Mouse (Mus musculus) limb, embryonic 15.5 days (tissue): Measurements from ENCODE around the gene Baiap2l2. TPM values are rescaled to one million over a fixed set of nuclear protein-coding genes. Genes with fewer than 3 reads are reported as not detected.
A peak's percentile ranks its signal among the peaks of the same experiment; 100 is the strongest.

Source experiments
- ATAC-seq: fragments of 200-750 bp; cut with Nextera tagmentation; 2 replicates; pipeline ENCODE4 v1.8.0; 2017; ENCODE audit warnings: low read depth, moderate TSS enrichment; ENCODE audit not compliant: insufficient number of reproducible peaks, low FRiP score, low TSS enrichment
- H3K27ac ChIP-seq: fragments of 300-500 bp; sonication (generic); 2 replicates; pipeline ENCODE4 v1.5.1; 2015; ENCODE audit warnings: moderate library complexity, mild to moderate bottlenecking, inconsistent platforms
- H3K27me3 ChIP-seq: fragments of 300-500 bp; sonication (generic); 2 replicates; pipeline ENCODE4 v1.6.1; 2015; ENCODE audit warnings: inconsistent platforms
- H3K36me3 ChIP-seq: fragments of 300-500 bp; sonication (generic); 2 replicates; pipeline ENCODE4 v1.6.1; 2015; ENCODE audit warnings: inconsistent platforms
- H3K4me1 ChIP-seq: fragments of 300-500 bp; sonication (generic); 2 replicates; pipeline ENCODE4 v1.6.1; 2015; ENCODE audit warnings: inconsistent platforms
- H3K4me2 ChIP-seq: fragments of 300-500 bp; sonication (generic); 2 replicates; pipeline ENCODE4 v1.6.1; 2015; ENCODE audit warnings: mild to moderate bottlenecking, inconsistent platforms
- H3K4me3 ChIP-seq: fragments of 300-500 bp; sonication (generic); 2 replicates; pipeline ENCODE4 v1.5.1; 2015; ENCODE audit warnings: mild to moderate bottlenecking, inconsistent platforms
- H3K9ac ChIP-seq: fragments of 300-500 bp; sonication (generic); 2 replicates; pipeline ENCODE4 v1.6.1; 2015; ENCODE audit warnings: inconsistent platforms
- H3K9me3 ChIP-seq: fragments of 300-500 bp; sonication (generic); 2 replicates; pipeline ENCODE4 v1.6.1; 2016; ENCODE audit warnings: inconsistent platforms
- WGBS: fragments of 180-500 bp; shearing (Covaris S2); methylation state at CpG from one replicate; pipeline ENCODE4 v1.1.7; 2015; 5-methylcytosine and 5-hydroxymethylcytosine counted together
- polyA plus RNA-seq: library from polyadenylated mRNA; unstranded; fragments of >200 nt; fragmentation: Nextera tagmentation; extraction: Ambion mirVana; gene quantifications from 2 replicates; pipeline ENCODE4 v1.2.1, GENCODE M21; 2015

The Baiap2l2 gene
- polyA plus RNA-seq, 1 experiment from 2014 or later = 17.2 TPM

DNA sequence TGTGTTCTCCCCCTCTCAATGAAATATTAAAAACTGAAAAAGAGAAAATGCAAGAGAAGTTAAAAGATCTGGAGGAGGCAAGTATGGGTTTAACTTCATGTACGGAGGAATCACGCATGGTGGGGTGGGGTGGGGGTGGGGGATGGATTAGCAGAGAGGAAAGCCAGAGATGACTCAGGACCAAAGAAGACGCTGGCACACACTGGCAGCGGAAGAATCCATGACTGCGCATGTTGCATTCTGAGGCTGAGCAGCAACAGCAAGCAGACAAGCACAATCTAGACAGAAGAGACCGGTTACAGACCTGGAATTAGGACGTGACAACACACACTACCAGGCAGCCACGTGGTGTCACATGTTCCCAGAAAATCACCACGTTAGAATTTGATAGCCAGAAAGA lies 7.4 kb upstream of the Baiap2l2 start:
- 89% methylated on average over 9 of the region's 9 CpGs for WGBS
- no peak overlapping the region for H3K9ac ChIP-seq
- no peaks in the 10 kb centered on the region for H3K27me3 ChIP-seq
- no peak for ATAC-seq
- no peaks in the 10 kb centered on the region for H3K4me1 ChIP-seq
- no peak overlapping the region for H3K4me2 ChIP-seq
- no peak overlapping the region for H3K27ac ChIP-seq
- H3K36me3 ChIP-seq = peaks cover 7% of the 10 kb centered on the region; the same call in 1 of the 2 replicates
- no peaks in the 10 kb centered on the region for H3K9me3 ChIP-seq
- no peak overlapping the region for H3K4me3 ChIP-seq

DNA sequence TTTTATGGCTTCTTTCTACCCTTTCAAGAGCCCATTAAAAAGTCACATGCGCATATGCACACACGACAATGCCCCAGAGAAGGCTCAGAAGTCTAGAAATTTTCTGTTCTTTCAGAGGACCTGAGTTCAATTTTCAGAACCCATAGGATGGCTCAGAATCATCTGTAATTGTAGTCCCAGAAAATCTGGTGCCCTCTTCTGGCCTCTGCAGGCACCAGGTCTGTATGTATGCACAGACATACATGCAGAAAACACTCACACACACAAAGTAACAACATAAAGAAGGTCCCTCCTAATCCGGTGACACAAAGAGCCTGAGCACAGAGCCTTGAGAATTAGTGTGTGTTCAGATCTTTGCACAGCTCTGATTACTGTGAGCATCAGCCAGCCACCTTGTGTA lies 5.0 kb upstream of the Baiap2l2 start:
- Histone ChIP-seq H3K36me3 (peaks cover 23% of the 10 kb centered on the region; the same call in 1 of the 2 replicates), H3K4me2 (no peak overlapping the region), H3K27me3 (no peaks in the 10 kb centered on the region), H3K27ac (no peak overlapping the region), H3K9me3 (no peaks in the 10 kb centered on the region), H3K4me1 (no peaks in the 10 kb centered on the region), H3K9ac (no peak overlapping the region), H3K4me3 (no peak overlapping the region)
- WGBS = 69% methylated on average over 3 of the region's 3 CpGs
- ATAC-seq = no peak

DNA sequence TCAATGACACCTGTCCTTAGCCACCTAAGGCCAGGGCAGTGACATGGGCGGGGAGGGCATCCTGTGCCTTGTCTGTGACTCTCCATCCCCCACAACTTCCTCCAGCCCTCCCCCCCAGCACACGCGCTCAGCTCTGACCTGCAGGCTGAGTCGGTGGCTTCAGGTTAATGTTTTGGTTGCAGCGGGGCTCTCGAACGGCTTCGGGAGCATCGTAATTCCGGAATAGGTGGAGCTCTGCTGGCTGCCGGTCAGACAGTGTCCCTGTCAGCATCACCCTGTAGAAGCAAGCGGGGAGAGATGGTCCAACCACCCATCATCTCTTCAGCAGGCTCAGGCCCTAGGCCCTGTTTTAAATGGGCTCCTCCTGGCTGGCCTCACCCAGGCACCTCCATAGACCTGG lies 4.1 kb upstream of the Baiap2l2 start:
- Histone ChIP-seq H3K4me2 (no peak overlapping the region), H3K27me3 (no peaks in the 10 kb centered on the region), H3K9me3 (no peaks in the 10 kb centered on the region), H3K4me3 (no peak overlapping the region), H3K9ac (no peak overlapping the region), H3K27ac (no peak overlapping the region), H3K4me1 (no peaks in the 10 kb centered on the region), H3K36me3 (peaks cover 23% of the 10 kb centered on the region; the same call in 1 of the 2 replicates)
- 79% methylated on average over 12 of the region's 12 CpGs for WGBS
- no peak for ATAC-seq

DNA sequence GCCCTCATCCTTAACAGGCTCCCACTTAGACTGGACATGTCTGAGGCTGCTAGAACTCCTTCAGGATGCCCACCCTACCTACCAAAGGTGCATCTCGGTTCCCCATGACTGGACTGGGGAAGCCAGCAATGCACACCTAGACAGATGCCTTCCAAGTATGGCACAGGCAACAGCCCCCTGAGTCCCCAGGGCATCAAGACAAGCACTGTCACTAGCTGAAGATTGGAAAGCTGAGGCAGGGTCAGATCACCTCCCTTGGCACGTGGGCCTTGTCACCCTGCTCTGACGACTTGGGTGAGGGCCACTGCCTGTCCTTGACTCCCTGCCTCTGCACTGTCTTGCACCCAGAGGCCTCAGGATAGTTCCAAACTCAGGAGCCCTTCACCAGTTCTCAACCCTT lies 3.0 kb upstream of the Baiap2l2 start:
- no peaks in the 10 kb centered on the region for H3K9me3 ChIP-seq
- ATAC-seq = no peak
- no peak overlapping the region for H3K27ac ChIP-seq
- 77% methylated on average over 3 of the region's 3 CpGs for WGBS
- H3K4me1 ChIP-seq = no peaks in the 10 kb centered on the region
- no peak overlapping the region for H3K9ac ChIP-seq
- H3K4me3 ChIP-seq = no peak overlapping the region
- H3K36me3 ChIP-seq = peaks cover 23% of the 10 kb centered on the region; the same call in 1 of the 2 replicates
- no peak overlapping the region for H3K4me2 ChIP-seq
- H3K27me3 ChIP-seq = no peaks in the 10 kb centered on the region

DNA sequence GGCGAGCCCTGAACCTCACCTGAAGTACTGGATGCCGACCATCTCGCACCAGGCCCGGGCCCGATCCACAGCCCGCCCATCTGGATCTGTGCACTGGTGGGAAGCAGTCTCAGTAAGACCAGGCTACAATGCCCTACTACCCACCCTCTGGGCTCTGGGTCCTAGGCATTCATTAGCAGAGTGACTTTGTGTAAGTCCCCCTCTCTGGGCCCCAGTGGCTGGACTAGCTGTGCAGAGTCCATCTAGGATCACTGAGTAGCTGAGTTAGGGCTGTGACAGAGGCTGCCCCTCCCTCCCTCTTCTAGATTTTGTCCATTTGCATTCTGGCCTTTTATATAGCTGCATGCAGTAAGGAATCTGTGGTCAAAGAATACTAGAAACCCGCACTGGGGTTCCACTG lies 1.8 kb upstream of the Baiap2l2 start:
- H3K36me3 ChIP-seq = peaks cover 23% of the 10 kb centered on the region; the same call in 1 of the 2 replicates
- H3K9me3 ChIP-seq = no peaks in the 10 kb centered on the region
- no peak for ATAC-seq
- no peaks in the 10 kb centered on the region for H3K4me1 ChIP-seq
- WGBS = 91% methylated on average over 7 of the region's 7 CpGs
- no peak overlapping the region for H3K4me2 ChIP-seq
- H3K27ac ChIP-seq = no peak overlapping the region
- no peak overlapping the region for H3K9ac ChIP-seq
- H3K27me3 ChIP-seq = no peaks in the 10 kb centered on the region
- H3K4me3 ChIP-seq = no peak overlapping the region

DNA sequence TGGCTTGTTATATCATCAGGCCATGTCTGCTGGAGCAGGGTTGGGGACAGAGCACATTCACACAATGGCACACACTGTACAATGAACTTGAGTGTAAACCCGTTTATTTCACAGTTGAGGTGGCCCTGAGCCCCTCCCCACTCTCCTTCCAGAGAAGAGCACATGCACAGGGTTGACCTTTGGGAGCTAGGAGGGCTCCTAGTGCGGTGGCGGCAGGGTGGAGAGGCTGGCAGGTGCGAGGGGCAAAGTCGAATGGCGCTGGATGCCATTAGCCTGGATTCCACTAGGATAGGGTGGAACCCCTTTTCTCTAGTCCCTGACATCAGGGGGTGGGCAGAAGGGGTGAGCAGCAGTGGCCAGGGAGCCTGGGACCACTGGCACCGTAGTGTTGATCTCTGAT lies 804 bp upstream of the Baiap2l2 start:
- WGBS = 86% methylated on average over 7 of the region's 7 CpGs
- Histone ChIP-seq H3K4me3 (no peak overlapping the region), H3K27me3 (no peaks in the 10 kb centered on the region), H3K4me2 (no peak overlapping the region), H3K27ac (no peak overlapping the region), H3K9me3 (no peaks in the 10 kb centered on the region), H3K36me3 (peaks cover 23% of the 10 kb centered on the region; the same call in 1 of the 2 replicates), H3K9ac (no peak overlapping the region), H3K4me1 (peaks cover 6% of the 10 kb centered on the region; the same call in 1 of the 2 replicates)
- no peak for ATAC-seq

DNA sequence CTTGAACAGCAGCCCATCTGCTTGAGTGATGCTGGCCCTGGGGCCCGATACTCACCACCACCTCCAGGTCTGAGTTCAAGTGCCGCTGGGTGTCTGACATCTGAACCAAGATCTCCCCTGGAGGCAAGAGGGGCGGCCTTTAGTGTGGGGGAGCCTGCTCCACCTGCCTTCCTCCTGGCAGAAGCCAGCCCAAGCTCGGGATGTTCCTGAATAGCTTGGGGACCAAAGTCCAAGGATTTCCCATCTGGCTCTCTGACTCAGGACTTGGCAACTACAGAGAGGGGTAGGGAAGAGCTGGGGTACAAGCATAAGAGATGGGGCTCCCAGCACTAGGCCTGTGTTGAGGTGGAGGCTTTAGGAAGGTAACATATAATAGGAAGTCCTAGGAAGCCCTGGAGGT lies 2.0 kb downstream of the Baiap2l2 start:
- Histone ChIP-seq H3K9ac (no peak overlapping the region), H3K27me3 (no peaks in the 10 kb centered on the region), H3K9me3 (no peaks in the 10 kb centered on the region), H3K4me3 (no peak overlapping the region), H3K27ac (no peak overlapping the region), H3K4me1 (peaks cover 9% of the 10 kb centered on the region; the same call in 1 of the 2 replicates), H3K4me2 (no peak overlapping the region), H3K36me3 (peaks cover 17% of the 10 kb centered on the region; the same call in 1 of the 2 replicates)
- ATAC-seq = no peak
- WGBS = 75% methylated on average over 4 of the region's 4 CpGs

DNA sequence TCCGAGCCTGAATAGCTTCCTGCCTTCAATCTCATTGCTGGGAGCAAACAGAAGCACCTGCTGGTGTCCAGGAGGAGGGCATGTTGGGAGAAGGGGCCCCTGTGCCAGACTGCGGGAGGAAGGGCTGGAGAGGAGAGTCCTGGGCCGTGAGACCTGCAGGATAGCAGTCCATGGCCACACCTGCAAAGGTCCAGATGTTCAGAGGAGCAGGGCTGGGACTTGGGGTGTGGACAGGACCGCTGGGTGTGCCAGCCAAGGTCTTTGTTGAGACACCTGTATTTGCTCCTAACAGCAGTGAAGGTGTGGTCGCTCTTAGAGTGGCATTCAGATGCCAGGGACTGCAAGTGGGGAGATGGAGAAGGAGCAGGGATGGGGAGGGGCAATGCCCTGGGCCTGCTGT lies 2.9 kb downstream of the Baiap2l2 start:
- no peak for ATAC-seq

DNA sequence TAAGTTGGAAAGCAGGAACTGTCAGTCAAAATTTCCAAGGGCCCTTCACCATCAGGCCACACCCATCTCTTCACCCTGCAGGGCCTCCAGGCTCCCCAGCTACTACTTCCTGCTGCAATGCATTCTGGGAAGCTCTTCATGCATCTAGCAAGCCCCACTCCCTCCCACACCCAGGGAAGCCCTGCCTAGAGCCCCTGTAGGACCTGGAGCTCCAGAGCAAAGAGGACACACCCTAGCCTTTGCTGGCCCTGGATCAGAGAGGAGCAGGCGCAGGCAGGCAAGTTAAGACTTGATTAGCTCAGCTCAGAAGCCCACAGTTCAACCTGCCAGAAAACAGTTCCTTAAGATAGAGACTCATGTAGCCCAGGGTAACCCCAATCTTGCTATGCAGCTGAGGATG lies 3.9 kb downstream of the Baiap2l2 start:
- Histone ChIP-seq H3K27me3 (no peaks in the 10 kb centered on the region), H3K4me3 (no peak overlapping the region), H3K4me2 (no peak overlapping the region), H3K9me3 (no peaks in the 10 kb centered on the region), H3K4me1 (peaks cover 9% of the 10 kb centered on the region; the same call in 1 of the 2 replicates), H3K27ac (no peak overlapping the region), H3K36me3 (peaks cover 7% of the 10 kb centered on the region; the same call in 1 of the 2 replicates), H3K9ac (no peak overlapping the region)
- WGBS = 73% methylated on average over 1 of the region's 1 CpGs
- peak; percentile 35; the same call in 1 of the 2 replicates for ATAC-seq

More for the DNA sequence above, 2.9 kb downstream of the Baiap2l2 start:
- H3K4me1 ChIP-seq = peaks cover 9% of the 10 kb centered on the region; the same call in 1 of the 2 replicates
- no peak overlapping the region for H3K9ac ChIP-seq
- no peak overlapping the region for H3K4me3 ChIP-seq
- no peak overlapping the region for H3K27ac ChIP-seq
- no peak overlapping the region for H3K4me2 ChIP-seq
- no peaks in the 10 kb centered on the region for H3K9me3 ChIP-seq
- 76% methylated on average over 5 of the region's 5 CpGs for WGBS
- no peaks in the 10 kb centered on the region for H3K27me3 ChIP-seq
- H3K36me3 ChIP-seq = peaks cover 17% of the 10 kb centered on the region; the same call in 1 of the 2 replicates

DNA sequence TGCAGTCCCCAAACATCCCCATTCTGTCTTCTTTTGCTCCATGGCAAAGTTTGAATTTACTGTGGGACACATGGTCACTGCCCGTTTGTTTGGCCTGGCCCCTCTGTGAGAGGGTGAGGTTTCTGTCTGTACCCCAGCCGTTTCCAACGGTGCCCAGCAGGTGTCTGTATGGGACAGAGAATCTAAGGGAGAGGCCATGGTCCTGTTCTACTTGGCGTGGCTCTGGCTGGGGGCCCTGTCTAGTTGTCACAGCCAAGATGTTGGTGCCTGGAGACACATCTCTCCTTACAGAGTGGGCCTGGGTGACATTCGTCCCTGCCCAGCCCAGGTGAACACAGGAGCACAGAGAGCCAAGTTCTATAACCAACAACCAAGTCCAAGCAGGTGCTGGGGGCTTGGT lies 4.5 kb downstream of the Baiap2l2 start:
- no peaks in the 10 kb centered on the region for H3K9me3 ChIP-seq
- no peak overlapping the region for H3K4me2 ChIP-seq
- 0 out of 2 replicates have a peak, but pooled peaks cover 2% of the 10 kb centered on the region for H3K36me3 ChIP-seq
- H3K27ac ChIP-seq = no peak overlapping the region
- WGBS = 52% methylated on average over 5 of the region's 5 CpGs
- no peak for ATAC-seq
- peaks cover 9% of the 10 kb centered on the region; the same call in 1 of the 2 replicates for H3K4me1 ChIP-seq
- H3K4me3 ChIP-seq = no peak overlapping the region
- no peak overlapping the region for H3K9ac ChIP-seq
- no peaks in the 10 kb centered on the region for H3K27me3 ChIP-seq

DNA sequence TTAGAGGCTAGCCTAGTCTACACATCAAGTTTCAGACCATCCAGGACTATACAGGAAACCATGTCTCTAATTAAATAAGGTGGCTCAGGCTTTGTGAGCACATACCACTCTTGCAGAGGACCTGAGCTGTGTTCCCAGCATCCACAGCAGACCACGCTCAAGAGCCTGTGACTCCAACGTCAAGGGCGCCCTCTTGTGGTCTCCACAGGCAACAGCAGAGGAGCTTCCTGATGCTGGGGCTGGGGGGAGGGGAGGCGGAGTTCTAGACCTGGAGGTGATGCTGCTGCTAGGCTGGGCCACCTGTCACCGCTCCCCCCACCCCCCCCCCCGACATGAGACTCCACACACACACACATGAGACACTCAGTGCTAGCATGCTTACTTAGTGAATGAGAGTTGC lies 5.1 kb downstream of the Baiap2l2 start:
- Histone ChIP-seq H3K27me3 (no peaks in the 10 kb centered on the region), H3K9ac (no peak overlapping the region), H3K4me2 (no peak overlapping the region), H3K4me1 (peaks cover 9% of the 10 kb centered on the region; the same call in 1 of the 2 replicates), H3K27ac (no peak overlapping the region), H3K4me3 (no peak overlapping the region), H3K36me3 (no peaks in the 10 kb centered on the region), H3K9me3 (no peaks in the 10 kb centered on the region)
- no peak for ATAC-seq
- 32% methylated on average over 6 of the region's 6 CpGs for whole genome bisulfite sequencing

DNA sequence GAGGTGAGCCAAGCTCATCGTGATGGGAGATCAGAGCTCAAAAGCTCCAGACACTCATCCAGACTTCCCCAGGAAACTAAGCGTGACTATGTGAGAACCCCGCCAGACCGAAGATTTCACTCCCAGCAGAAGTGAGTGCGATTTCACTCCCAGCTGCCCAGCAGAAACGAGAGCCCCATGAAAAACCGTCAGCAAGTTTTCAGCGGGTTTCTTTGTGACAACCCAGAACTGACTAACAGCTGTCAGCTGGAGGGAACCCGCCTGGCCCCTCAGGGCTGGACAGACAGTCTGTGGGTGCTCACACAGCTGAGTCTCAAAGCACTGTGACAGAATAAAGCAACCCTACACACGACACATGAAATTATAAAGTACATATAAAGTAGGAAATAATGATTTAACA lies 7.6 kb downstream of the Baiap2l2 start:
- 55% methylated on average over 10 of the region's 10 CpGs for WGBS

DNA sequence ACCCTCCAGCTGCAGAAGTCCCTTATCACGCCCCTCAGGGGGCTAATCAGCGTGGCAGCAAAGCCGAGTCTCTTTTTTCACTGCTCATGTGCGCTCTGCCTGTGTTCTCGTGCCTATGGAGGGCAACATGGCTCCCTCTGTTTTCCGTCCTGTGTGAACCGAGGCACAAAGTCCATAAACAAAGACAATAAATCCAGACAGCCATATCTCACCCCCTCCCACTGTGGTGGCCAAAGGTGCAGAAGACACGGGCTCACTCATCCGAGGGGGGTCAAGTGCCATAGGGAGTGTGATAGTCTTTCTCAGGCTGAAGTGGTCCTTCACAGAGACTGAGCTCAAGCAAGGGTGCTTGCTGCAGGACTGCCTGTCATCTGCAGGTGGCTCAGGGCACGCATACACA lies 12.3 kb downstream of the Baiap2l2 start:
- H3K4me2 ChIP-seq = no peak overlapping the region
- H3K9me3 ChIP-seq = no peaks in the 10 kb centered on the region
- no peak overlapping the region for H3K27ac ChIP-seq
- no peaks in the 10 kb centered on the region for H3K36me3 ChIP-seq
- peaks cover 11% of the 10 kb centered on the region for H3K4me1 ChIP-seq
- no peak overlapping the region for H3K4me3 ChIP-seq
- H3K9ac ChIP-seq = no peak overlapping the region
- WGBS = 67% methylated on average over 10 of the region's 10 CpGs
- H3K27me3 ChIP-seq = peaks cover 19% of the 10 kb centered on the region
- no peak for ATAC-seq

More for the DNA sequence above, 7.6 kb downstream of the Baiap2l2 start:
- Histone ChIP-seq H3K4me1 (peaks cover 9% of the 10 kb centered on the region; the same call in 1 of the 2 replicates), H3K9ac (no peak overlapping the region), H3K27ac (no peak overlapping the region), H3K36me3 (no peaks in the 10 kb centered on the region), H3K9me3 (no peaks in the 10 kb centered on the region), H3K4me2 (no peak overlapping the region), H3K27me3 (no peaks in the 10 kb centered on the region), H3K4me3 (no peak overlapping the region)
- no peak for ATAC-seq
